In genomic region chr12:77823381-77824030, GRCm38 (mm10) we compare ENCODE assay signal across 14 mouse cellular contexts.
DNase-seq lines count a peak whose midpoint lies in the region; ATAC-seq and TF ChIP-seq lines count a peak whose summit lies in the region.
"Had no signal": no experiment of that assay in that cellular context is flagged by ENCODE, and none has a peak within 500 bp of the region (broad histone marks: within the 10 kb centered on the region; RNA-seq: fewer than 3 reads in every experiment).

No protein-coding gene starts in this region.

- DNase-seq in kidney, adult 2 months: peak; percentile 66
- DNase-seq in heart, postnatal 0 days (ENCODE audit: low spot score): peak; percentile 9
- peak; percentile 56 for DNase-seq in kidney, postnatal 14 days
- peak; percentile 6 for DNase-seq in mesoderm, embryonic 11.5 days (ENCODE audit: low read depth, low spot score)
- DNase-seq in layer of hippocampus, adult 9-11 months: no peak
- DNase-seq: adrenal gland, postnatal 36 days; liver, embryonic 13.5 days; thymus, postnatal 4 days had no signal

- no peak for TF ChIP-seq POLR2A in kidney, adult 2 months (IDR thresholded peaks at IDR 0.05; ENCODE audit: low read depth, low read length)

- no peak for TF ChIP-seq CTCF in kidney, adult 2 months (conservative IDR thresholded peaks at IDR 0.05; ENCODE audit: insufficient read depth, insufficient read length, low read depth, low read length)
- no peak for TF ChIP-seq CTCF in heart, postnatal 0 days (IDR thresholded peaks at IDR 0.05; ENCODE audit: low read depth)

- 19% methylated on average over 3 of the region's 3 CpGs for WGBS in kidney, adult 2 months
- 16% methylated on average over 3 of the region's 3 CpGs for WGBS in kidney, embryonic 16.5 days
- WGBS in heart, postnatal 0 days: 18% methylated on average over 3 of the region's 3 CpGs

- H3K27me3 ChIP-seq in kidney, adult 2 months (replicated peaks; ENCODE audit: control insufficient read depth, insufficient read depth, low read length): no peaks in the 10 kb centered on the region
- H3K27me3 ChIP-seq in kidney, embryonic 16.5 days (ENCODE audit: insufficient read depth, low read length): no peaks in the 10 kb centered on the region
- H3K27me3 ChIP-seq in heart, postnatal 0 days (ENCODE audit: control insufficient read depth, insufficient read depth, low read length): no peaks in the 10 kb centered on the region
- H3K27me3 ChIP-seq: embryonic facial prominence, embryonic 15.5 days; forebrain, embryonic 15.5 days; liver, embryonic 13.5 days had no signal

- no peak overlapping the region for H3K27ac ChIP-seq in kidney, adult 2 months (ENCODE audit: insufficient read depth, low read depth, low read length)
- no peak overlapping the region for H3K27ac ChIP-seq in kidney, embryonic 16.5 days (ENCODE audit: low read length)
- H3K27ac ChIP-seq in heart, postnatal 0 days (ENCODE audit: low read depth): no peak overlapping the region
- H3K27ac ChIP-seq: embryonic facial prominence, embryonic 15.5 days; forebrain, embryonic 15.5 days; liver, embryonic 13.5 days had no signal

- H3K9ac ChIP-seq in kidney, embryonic 16.5 days (replicated peaks; ENCODE audit: low read length): no peak overlapping the region
- H3K9ac ChIP-seq in heart, postnatal 0 days (replicated peaks; ENCODE audit: low read depth, low read length): no peak overlapping the region
- H3K9ac ChIP-seq: embryonic facial prominence, embryonic 15.5 days; forebrain, embryonic 15.5 days; liver, embryonic 13.5 days had no signal

- no peak for TF ChIP-seq EP300 in heart, postnatal 0 days (IDR thresholded peaks at IDR 0.05; ENCODE audit: low read depth)

- no peak overlapping the region for H3K4me2 ChIP-seq in kidney, embryonic 16.5 days (replicated peaks; ENCODE audit: low read depth, low read length)
- H3K4me2 ChIP-seq in heart, postnatal 0 days (ENCODE audit: low read depth, low read length): no peak overlapping the region
- H3K4me2 ChIP-seq: embryonic facial prominence, embryonic 15.5 days; forebrain, embryonic 15.5 days; liver, embryonic 13.5 days had no signal

- H3K4me1 ChIP-seq in kidney, adult 2 months (ENCODE audit: control insufficient read depth, insufficient read depth, low read length): no peaks in the 10 kb centered on the region
- H3K4me1 ChIP-seq in kidney, embryonic 16.5 days (ENCODE audit: insufficient read depth, low read length): no peaks in the 10 kb centered on the region
- no peaks in the 10 kb centered on the region for H3K4me1 ChIP-seq in heart, postnatal 0 days (ENCODE audit: control insufficient read depth, insufficient read depth)
- H3K4me1 ChIP-seq: embryonic facial prominence, embryonic 15.5 days; forebrain, embryonic 15.5 days; liver, embryonic 13.5 days; megakaryocyte, embryonic 14.5 days had no signal

- ATAC-seq in kidney, embryonic 16.5 days (ENCODE audit: low FRiP score, low TSS enrichment): no peak
- ATAC-seq in heart, postnatal 0 days (ENCODE audit: insufficient read depth, low read depth): no peak
- no peak for ATAC-seq in erythroblast, adult 5-6 weeks (replicated peaks; ENCODE audit: low FRiP score, poor library complexity, severe bottlenecking)
- ATAC-seq: forebrain, embryonic 15.5 days; hindbrain, embryonic 16.5 days had no signal

- no peak overlapping the region for H3K4me3 ChIP-seq in kidney, adult 2 months (ENCODE audit: insufficient read depth, low read depth, low read length)
- no peak overlapping the region for H3K4me3 ChIP-seq in kidney, embryonic 16.5 days (ENCODE audit: low read length)
- no peak overlapping the region for H3K4me3 ChIP-seq in heart, postnatal 0 days (ENCODE audit: low read depth, low read length)
- H3K4me3 ChIP-seq: embryonic facial prominence, embryonic 15.5 days; forebrain, embryonic 15.5 days; liver, embryonic 13.5 days; megakaryocyte, embryonic 14.5 days had no signal

- H3K9me3 ChIP-seq in kidney, embryonic 16.5 days (ENCODE audit: low read length): peaks cover 6% of the 10 kb centered on the region; the same call in 1 of the 2 replicates
- no peaks in the 10 kb centered on the region; the same call in 1 of the 2 replicates for H3K9me3 ChIP-seq in heart, postnatal 0 days (replicated peaks; ENCODE audit: control insufficient read depth, low read length)
- H3K9me3 ChIP-seq: embryonic facial prominence, embryonic 15.5 days; forebrain, embryonic 15.5 days; liver, embryonic 13.5 days had no signal

- no peaks in the 10 kb centered on the region for H3K36me3 ChIP-seq in kidney, adult 2 months (ENCODE audit: control insufficient read depth, insufficient read depth, low read length)
- no peaks in the 10 kb centered on the region for H3K36me3 ChIP-seq in kidney, embryonic 16.5 days (ENCODE audit: insufficient read depth, low read length)
- no peaks in the 10 kb centered on the region for H3K36me3 ChIP-seq in heart, postnatal 0 days (replicated peaks; ENCODE audit: control insufficient read depth, insufficient read depth, low read length)
- H3K36me3 ChIP-seq: embryonic facial prominence, embryonic 15.5 days; forebrain, embryonic 15.5 days; liver, embryonic 13.5 days had no signal
